Mouse (Mus musculus) gastrocnemius, postnatal 25 days (tissue): ENCODE results near the gene Ubl3. TPM values are rescaled to one million over a fixed set of nuclear protein-coding genes. Genes with fewer than 3 reads are reported as not detected.

Experiments used
- DNase-seq: peaks from one replicate; pipeline ENCODE4 v3.0.0; 2022
- total RNA-seq, 2 experiments: library from RNA; stranded (reverse); gene quantifications; 1 replicate in 1 of 2; 2 replicates in 1 of 2; pipeline ENCODE4 v1.2.3; 2021

The Ubl3 gene
- total RNA-seq, 2 experiments from 2014 or later, result 102 to 104 TPM

- DNase-seq, result no peak
Observed at GRCm38 (mm10) chr5:148474346-148474745, 78.2 kb downstream of the Ubl3 start.

- no peak for DNase-seq
Observed at GRCm38 (mm10) chr5:148468626-148469441, 83.8 kb downstream of the Ubl3 start.

GRCm38 (mm10) chr5:148466933-148467607, 85.5 kb downstream of the Ubl3 start:
- DNase-seq, result no peak

GRCm38 (mm10) chr5:148466116-148466515, 86.5 kb downstream of the Ubl3 start:
- no peak for DNase-seq

GRCm38 (mm10) chr5:148465091-148465490, 87.5 kb downstream of the Ubl3 start:
- no peak for DNase-seq

DNA sequence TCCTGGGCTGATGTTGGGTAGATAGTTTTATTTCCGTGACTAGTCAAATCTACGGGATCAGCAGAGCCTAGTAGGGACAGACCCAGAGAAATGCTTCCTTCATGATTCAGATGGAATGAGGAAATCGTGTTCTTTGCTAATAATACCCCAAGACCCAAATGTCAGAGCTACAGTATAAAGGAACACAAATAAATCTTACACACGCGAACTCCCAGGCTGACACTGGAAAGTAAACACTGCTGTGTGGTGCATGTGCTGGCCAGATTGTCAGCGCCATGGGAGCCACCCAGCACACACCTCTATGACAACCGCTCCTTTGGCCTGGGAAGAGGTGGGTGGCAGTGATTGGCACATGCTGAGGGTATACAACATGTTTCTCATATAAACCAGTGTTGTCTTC, 88.1 kb downstream of the Ubl3 start:
- no peak for DNase-seq

GRCm38 (mm10) chr5:148463783-148464294, 88.8 kb downstream of the Ubl3 start:
- DNase-seq, result no peak

Other genes starting within 250 kb of the Ubl3 start
- 1 to 10 TPM; 2.9 to 3.1 TPM for gene Slc7a1, start 152.9 kb downstream of the Ubl3 start, total RNA-seq